Mouse (Mus musculus) brain, embryonic 14.5 days (tissue): Measurements from ENCODE around the gene Tmem270.

ENCODE experiments used
- CTCF ChIP-seq: fragments of 200-500 bp; IDR thresholded peaks from 2 replicates; pipeline ENCODE4 v1.5.1; 2012; ENCODE audit warnings: inconsistent platforms, mild to moderate bottlenecking, moderate library complexity, borderline replicate concordance; ENCODE audit not compliant: insufficient read depth, insufficient read length; ENCODE audit errors: extremely low read depth
- POLR2A ChIP-seq: fragments of 200-500 bp; IDR thresholded peaks from 2 replicates; pipeline ENCODE4 v1.6.1; 2012; ENCODE audit warnings: mild to moderate bottlenecking, inconsistent platforms, borderline replicate concordance; ENCODE audit not compliant: poor library complexity, insufficient read depth, insufficient read length, severe bottlenecking; ENCODE audit errors: extremely low read depth

DNA sequence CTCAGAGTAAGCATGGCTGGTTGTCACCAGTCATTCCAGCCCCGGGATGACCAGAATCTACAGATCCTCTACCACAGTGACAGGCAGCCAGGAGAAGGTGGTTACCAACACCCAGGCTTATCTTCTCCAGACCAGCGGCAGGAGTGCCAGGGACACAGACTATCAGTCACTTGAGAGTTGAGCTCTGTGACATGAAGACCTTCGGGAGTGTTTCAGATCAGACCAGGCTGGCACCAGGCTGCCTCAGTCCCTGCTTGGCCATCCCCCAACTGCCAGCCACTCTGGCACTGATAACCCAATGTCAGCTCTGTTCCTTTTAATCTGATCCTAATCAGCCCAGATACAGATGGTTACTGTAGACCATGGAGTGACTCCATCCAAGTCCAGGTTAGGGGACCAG lies 12.6 kb upstream of the Tmem270 start:
- TF ChIP-seq POLR2A = no peak
- no peak for TF ChIP-seq CTCF
